Mouse (Mus musculus) hindbrain, embryonic 14.5 days (tissue): Measurements from ENCODE around the gene Ano6. TPM values are rescaled to one million over a fixed set of nuclear protein-coding genes. Genes with fewer than 3 reads are reported as not detected.
A peak's percentile ranks its signal among the peaks of the same experiment; 100 is the strongest.

Source experiments
- ATAC-seq: fragments of 200-750 bp; cut with Nextera tagmentation; 2 replicates; pipeline ENCODE4 v1.8.0; 2017; ENCODE audit warnings: moderate number of reproducible peaks, mild to moderate bottlenecking, moderate TSS enrichment, moderate library complexity; ENCODE audit not compliant: low FRiP score
- DNase-seq: peaks from one replicate; pipeline ENCODE4 v3.0.0-alpha.2; 2015; ENCODE audit warnings: low spot score
- H3K27ac ChIP-seq: fragments of 300-500 bp; sonication (generic); 2 replicates; pipeline ENCODE4 v1.5.1; 2014; ENCODE audit warnings: mild to moderate bottlenecking, moderate library complexity
- H3K27me3 ChIP-seq: fragments of 300-500 bp; sonication (generic); 2 replicates; pipeline ENCODE4 v1.6.1; 2014; ENCODE audit warnings: mild to moderate bottlenecking, low read length, mixed read lengths; ENCODE audit not compliant: control insufficient read depth, insufficient read depth
- H3K36me3 ChIP-seq: fragments of 300-500 bp; sonication (generic); replicated peaks from 2 replicates; pipeline ENCODE4 v1.6.1; 2014; ENCODE audit not compliant: control insufficient read depth, insufficient read depth
- H3K4me1 ChIP-seq: fragments of 300-500 bp; sonication (generic); replicated peaks from 2 replicates; pipeline ENCODE4 v1.6.1; 2014; ENCODE audit warnings: antibody characterized with exemption, low read length, mixed read lengths; ENCODE audit not compliant: control insufficient read depth, insufficient read depth
- H3K4me2 ChIP-seq: fragments of 300-500 bp; sonication (generic); replicated peaks from 2 replicates; pipeline ENCODE4 v1.6.1; 2014; ENCODE audit warnings: mild to moderate bottlenecking, moderate library complexity
- H3K4me3 ChIP-seq: fragments of 300-500 bp; sonication (generic); replicated peaks from 2 replicates; pipeline ENCODE4 v1.5.1; 2014; ENCODE audit warnings: mild to moderate bottlenecking, low read length
- H3K9ac ChIP-seq: fragments of 300-500 bp; sonication (generic); 2 replicates; pipeline ENCODE4 v1.6.1; 2014
- H3K9me3 ChIP-seq: fragments of 300-500 bp; sonication (generic); 2 replicates; pipeline ENCODE4 v1.6.1; 2016; ENCODE audit warnings: low read length; ENCODE audit not compliant: control insufficient read depth
- whole genome bisulfite sequencing: fragments of 180-500 bp; shearing (Covaris S2); extraction: QIAGEN DNeasy Blood & Tissue Kit; methylation state at CpG from one replicate; pipeline ENCODE4 v1.1.7; 2014; 5-methylcytosine and 5-hydroxymethylcytosine counted together
- polyA plus RNA-seq: library from polyadenylated mRNA; unstranded; fragments of >200 nt; fragmentation: Nextera tagmentation; extraction: Ambion mirVana; gene quantifications from 2 replicates; pipeline ENCODE4 v1.2.1, GENCODE M21; 2014

Gene Ano6
- polyA plus RNA-seq, 1 experiment from 2014 or later, result 33.2 TPM

DNA sequence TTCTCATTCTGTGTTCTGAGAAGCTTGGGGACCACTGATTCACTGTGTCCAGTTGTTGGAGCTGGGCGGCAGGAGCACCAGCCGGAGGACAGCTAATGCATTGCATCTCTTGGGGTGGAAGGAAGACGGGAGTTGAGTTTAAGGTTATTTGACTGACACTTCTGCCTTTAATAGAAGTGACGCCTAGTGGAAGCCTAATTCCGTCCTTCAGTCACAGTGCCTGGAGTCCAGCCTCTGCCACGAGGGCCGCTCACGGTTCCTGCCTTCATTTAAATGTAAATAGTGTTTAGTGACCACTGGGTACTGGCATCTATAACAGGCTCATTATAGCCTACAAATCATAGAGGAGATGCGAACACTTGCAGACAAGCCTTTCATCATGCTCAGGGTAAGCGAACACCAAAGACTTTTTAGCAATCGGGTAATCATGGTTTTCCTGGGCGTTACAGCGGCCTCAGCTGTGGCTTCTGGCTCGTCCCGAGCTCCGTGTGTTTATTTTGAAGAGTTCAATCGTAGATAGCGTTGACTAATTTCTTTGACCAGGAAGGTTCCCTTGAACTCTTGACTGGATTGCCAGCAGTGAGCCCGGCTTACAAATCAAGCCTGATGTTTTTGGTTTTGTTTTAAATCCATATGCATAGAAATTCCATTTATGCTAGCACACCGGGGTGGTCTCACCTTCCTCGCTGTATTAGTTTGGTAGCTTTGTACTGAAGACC lies 10.8 kb downstream of the Ano6 start:
- 64% methylated on average over 21 of the region's 21 CpGs for WGBS
- no peaks in the 10 kb centered on the region for H3K27me3 ChIP-seq
- no peak for DNase-seq
- H3K4me3 ChIP-seq, result no peak overlapping the region
- no peak overlapping the region for H3K9ac ChIP-seq
- no peak overlapping the region for H3K27ac ChIP-seq
- no peak for ATAC-seq
- H3K4me1 ChIP-seq, result peaks cover 23% of the 10 kb centered on the region
- H3K36me3 ChIP-seq, result no peaks in the 10 kb centered on the region
- no peak overlapping the region for H3K4me2 ChIP-seq
- H3K9me3 ChIP-seq, result no peaks in the 10 kb centered on the region

DNA sequence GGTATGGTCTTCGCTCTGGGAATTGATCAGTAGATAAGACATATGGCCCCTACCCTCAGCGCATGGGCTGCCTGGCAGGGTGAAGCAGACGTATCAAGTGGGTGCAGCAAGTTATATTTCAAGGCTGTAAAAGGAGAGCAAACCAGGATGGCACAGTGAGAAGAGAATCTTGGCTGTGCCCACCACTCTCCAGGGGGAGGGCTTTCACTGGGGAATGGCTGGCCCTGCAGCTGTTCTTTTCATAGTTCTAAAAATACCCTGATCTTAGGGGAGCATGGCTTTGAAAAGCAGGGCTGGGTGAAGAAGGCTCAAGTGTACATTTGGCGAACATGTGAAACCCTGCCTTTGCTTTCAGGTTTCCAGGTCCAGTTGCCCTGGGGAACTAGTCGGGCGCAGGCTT lies 11.5 kb downstream of the Ano6 start:
- no peak overlapping the region for H3K4me2 ChIP-seq
- no peak overlapping the region for H3K4me3 ChIP-seq
- WGBS, result 87% methylated on average over 6 of the region's 6 CpGs
- H3K27me3 ChIP-seq, result no peaks in the 10 kb centered on the region
- H3K36me3 ChIP-seq, result no peaks in the 10 kb centered on the region
- no peak overlapping the region for H3K27ac ChIP-seq
- no peak for ATAC-seq
- no peaks in the 10 kb centered on the region for H3K9me3 ChIP-seq
- no peak overlapping the region for H3K9ac ChIP-seq
- no peak for DNase-seq
- H3K4me1 ChIP-seq, result peaks cover 23% of the 10 kb centered on the region

DNA sequence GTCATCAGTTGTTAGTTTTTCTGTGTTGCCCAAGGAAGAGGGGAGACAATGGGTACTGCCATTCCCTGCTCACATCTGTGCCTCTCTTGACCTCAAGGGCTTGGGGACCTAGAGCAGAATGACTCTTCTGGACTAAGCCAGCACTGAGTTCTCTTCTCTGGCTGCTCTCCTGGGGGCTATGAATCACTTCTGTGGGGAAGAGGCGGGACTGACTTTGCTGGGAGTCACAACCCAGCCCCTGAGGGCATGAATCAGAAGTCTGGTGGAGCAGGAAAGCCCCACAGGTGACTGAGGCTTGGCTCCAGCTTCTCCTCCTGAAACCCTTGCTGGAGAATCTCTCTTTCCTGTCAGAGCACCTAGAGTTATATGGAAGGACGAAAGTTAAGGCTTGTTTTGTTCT lies 12.1 kb downstream of the Ano6 start:
- H3K9me3 ChIP-seq, result no peaks in the 10 kb centered on the region
- ATAC-seq (no peak), DNase-seq (no peak)
- no peaks in the 10 kb centered on the region for H3K27me3 ChIP-seq
- H3K4me2 ChIP-seq, result no peak overlapping the region
- H3K36me3 ChIP-seq, result no peaks in the 10 kb centered on the region
- peaks cover 23% of the 10 kb centered on the region for H3K4me1 ChIP-seq
- H3K4me3 ChIP-seq, result no peak overlapping the region
- H3K27ac ChIP-seq, result no peak overlapping the region
- WGBS, result 82% methylated on average over 2 of the region's 2 CpGs
- no peak overlapping the region for H3K9ac ChIP-seq

DNA sequence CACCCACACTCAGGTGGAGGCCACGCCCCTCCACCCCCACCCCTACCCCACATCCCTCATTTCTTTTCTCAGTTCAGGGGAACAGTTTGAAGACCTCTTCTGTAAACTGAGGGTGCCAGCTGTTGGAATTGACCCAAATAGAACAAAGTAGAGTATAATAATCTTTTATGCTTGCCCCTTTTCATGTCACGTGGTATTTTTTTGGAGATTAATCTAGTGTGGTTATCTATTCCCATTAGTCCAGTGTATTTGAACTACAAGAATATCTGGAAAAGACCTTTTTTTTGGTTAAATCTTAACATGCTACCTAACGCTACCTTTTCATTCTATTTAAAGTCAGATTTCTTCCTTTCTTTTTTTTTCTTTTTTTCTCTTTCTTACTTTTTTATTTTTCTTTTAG lies 12.8 kb downstream of the Ano6 start:
- ATAC-seq (no peak), DNase-seq (no peak)
- no peak overlapping the region for H3K9ac ChIP-seq
- H3K27me3 ChIP-seq, result no peaks in the 10 kb centered on the region
- H3K27ac ChIP-seq, result no peak overlapping the region
- WGBS, result 91% methylated on average over 3 of the region's 3 CpGs
- H3K9me3 ChIP-seq, result no peaks in the 10 kb centered on the region
- H3K4me3 ChIP-seq, result no peak overlapping the region
- H3K4me1 ChIP-seq, result peaks cover 23% of the 10 kb centered on the region
- no peaks in the 10 kb centered on the region for H3K36me3 ChIP-seq
- no peak overlapping the region for H3K4me2 ChIP-seq

DNA sequence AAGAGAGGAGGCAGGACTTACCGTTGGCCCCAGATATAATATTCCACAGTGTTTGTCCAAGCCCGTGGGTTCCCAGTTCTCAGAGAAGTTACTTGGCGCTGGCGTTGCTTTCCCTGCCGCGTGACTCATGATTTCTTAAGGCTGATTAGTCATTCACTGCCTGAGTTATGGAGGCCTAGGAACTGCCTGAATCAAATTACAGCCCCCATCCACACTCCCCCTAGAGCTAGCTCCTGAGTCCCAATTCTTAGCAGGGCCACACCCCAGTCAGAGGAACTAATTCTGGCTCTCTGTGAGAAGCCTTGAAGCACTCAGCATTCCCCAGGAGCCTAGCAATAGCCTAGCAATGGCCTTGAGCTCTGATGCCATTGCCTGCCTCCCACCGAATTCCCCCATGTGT lies 13.6 kb downstream of the Ano6 start:
- 65% methylated on average over 7 of the region's 7 CpGs for WGBS
- DNase-seq (no peak), ATAC-seq (no peak)
- Histone ChIP-seq H3K4me3 (no peak overlapping the region), H3K9ac (0 out of 2 replicates have a peak overlapping the region, but pooled peaks have one; percentile 0), H3K27ac (peak overlapping the region; percentile 6), H3K36me3 (no peaks in the 10 kb centered on the region), H3K9me3 (no peaks in the 10 kb centered on the region), H3K4me1 (peaks cover 23% of the 10 kb centered on the region), H3K4me2 (no peak overlapping the region), H3K27me3 (no peaks in the 10 kb centered on the region)

DNA sequence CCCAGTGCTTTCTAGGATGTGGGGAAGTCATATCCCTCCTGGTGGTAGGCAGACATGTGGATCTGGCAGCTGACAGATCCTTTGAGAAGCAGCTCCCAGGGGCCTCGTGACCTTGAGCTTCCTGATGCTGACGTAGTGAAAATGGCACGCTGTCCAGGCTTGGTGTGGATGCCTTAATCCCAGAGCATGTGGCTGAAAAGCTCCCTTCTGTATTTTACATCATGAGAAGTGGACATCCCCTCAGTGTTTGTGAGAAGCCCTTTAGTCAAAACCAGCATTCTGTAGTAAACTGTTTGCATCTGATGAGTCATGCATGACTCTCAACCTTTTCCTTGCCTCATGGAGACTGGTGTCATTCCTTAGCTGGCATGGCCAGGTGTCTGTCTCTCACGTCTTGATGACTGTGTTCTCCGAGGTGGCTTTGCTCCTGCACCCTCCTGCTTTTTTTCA lies 14.4 kb downstream of the Ano6 start:
- H3K9me3 ChIP-seq, result no peaks in the 10 kb centered on the region
- no peak for ATAC-seq
- no peak overlapping the region for H3K4me2 ChIP-seq
- no peaks in the 10 kb centered on the region for H3K27me3 ChIP-seq
- WGBS, result 67% methylated on average over 5 of the region's 5 CpGs
- H3K27ac ChIP-seq, result peak overlapping the region; percentile 6; the same call in 1 of the 2 replicates
- no peaks in the 10 kb centered on the region for H3K36me3 ChIP-seq
- H3K9ac ChIP-seq, result no peak overlapping the region
- no peak for DNase-seq
- H3K4me1 ChIP-seq, result peaks cover 23% of the 10 kb centered on the region
- H3K4me3 ChIP-seq, result no peak overlapping the region

DNA sequence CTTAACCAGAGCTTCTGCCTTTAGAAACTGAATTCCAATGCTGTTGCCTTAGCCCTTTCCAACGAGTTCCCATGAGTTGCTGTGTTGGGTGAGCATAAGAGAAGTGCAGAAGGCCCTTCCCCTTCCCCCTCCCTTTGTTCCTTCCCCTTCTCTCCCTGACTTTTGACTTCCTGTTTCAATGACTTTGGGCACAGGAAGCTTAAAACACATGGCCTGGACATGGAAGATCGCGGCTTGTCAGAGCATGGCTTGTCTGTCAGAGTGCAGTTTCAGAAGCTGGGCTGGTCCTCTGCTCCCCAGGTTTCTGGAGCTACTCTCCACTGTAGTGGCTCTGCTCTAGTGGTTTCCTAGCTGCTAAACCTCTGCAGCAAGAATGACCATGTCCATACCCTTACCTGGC lies 17.3 kb downstream of the Ano6 start:
- no peaks in the 10 kb centered on the region for H3K36me3 ChIP-seq
- DNase-seq, result no peak
- H3K9ac ChIP-seq, result no peak overlapping the region
- H3K9me3 ChIP-seq, result no peaks in the 10 kb centered on the region
- no peak overlapping the region for H3K4me3 ChIP-seq
- WGBS, result 89% methylated on average over 3 of the region's 3 CpGs
- peaks cover 12% of the 10 kb centered on the region; the same call in 1 of the 2 replicates for H3K4me1 ChIP-seq
- no peak overlapping the region for H3K4me2 ChIP-seq
- no peak for ATAC-seq
- no peak overlapping the region for H3K27ac ChIP-seq
- no peaks in the 10 kb centered on the region for H3K27me3 ChIP-seq

DNA sequence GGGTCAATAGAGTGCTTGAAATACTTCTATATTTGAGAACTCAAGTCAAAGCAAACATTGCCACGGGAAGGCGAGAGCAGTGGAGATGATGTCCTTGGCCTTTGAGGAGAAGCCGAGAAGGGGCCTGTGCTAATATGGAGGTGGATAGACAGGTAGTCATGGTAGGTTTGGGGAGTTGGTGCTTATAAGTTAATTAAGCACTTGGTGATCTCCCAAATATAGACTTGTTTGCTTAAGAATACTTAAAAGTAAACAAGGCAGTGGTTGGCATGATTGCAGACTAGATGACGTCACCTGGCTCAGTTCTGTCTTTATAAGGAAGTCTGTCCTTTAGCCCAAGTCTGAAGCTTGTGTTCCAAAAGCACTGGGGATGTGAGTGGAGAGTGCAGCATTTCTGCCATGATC lies 19.7 kb downstream of the Ano6 start:
- no peaks in the 10 kb centered on the region for H3K9me3 ChIP-seq
- no peak overlapping the region for H3K27ac ChIP-seq
- no peak overlapping the region for H3K4me3 ChIP-seq
- no peak overlapping the region for H3K4me2 ChIP-seq
- no peaks in the 10 kb centered on the region for H3K27me3 ChIP-seq
- ATAC-seq, result no peak
- no peaks in the 10 kb centered on the region for H3K4me1 ChIP-seq
- 97% methylated on average over 4 of the region's 4 CpGs for WGBS
- DNase-seq, result no peak
- no peaks in the 10 kb centered on the region for H3K36me3 ChIP-seq
- no peak overlapping the region for H3K9ac ChIP-seq

DNA sequence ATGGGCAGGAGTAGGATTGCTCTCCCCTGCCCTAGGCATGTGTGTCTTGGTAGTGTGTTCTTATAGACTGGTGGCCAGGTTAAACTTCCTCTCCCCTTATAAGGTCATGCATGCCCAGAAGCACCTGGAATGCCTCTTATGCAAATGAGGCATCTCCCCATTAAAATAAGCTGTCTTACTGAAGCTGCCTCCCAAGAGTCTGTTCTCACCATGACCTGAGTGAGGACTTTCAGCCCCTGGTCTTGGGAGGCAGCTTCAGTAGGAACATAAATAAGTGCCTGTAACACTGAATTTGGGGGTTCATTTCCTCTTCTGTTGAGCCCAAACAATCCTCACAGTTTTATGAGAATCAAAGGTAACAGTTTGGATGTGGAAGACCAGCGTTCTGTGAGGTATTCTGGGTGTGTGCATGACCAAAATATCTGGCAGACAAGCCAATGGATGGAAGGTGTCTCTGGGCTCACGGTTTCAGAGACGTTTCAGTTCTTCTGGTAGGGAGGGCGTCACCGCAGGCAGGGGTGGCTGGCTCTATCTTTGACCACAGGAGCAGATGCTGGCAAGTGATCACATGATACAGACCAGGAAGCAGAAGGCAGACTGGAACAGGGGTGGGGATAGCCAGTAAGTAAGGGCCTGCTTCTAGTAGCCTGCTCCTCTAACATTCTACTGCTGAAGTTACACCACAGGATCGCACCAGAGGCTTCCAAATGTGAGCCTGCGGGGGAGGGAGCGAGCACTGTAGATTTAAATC lies 22.4 kb downstream of the Ano6 start:
- H3K9me3 ChIP-seq, result no peaks in the 10 kb centered on the region
- no peaks in the 10 kb centered on the region for H3K27me3 ChIP-seq
- peaks cover 7% of the 10 kb centered on the region; the same call in 1 of the 2 replicates for H3K4me1 ChIP-seq
- no peak overlapping the region for H3K4me3 ChIP-seq
- H3K27ac ChIP-seq, result no peak overlapping the region
- 96% methylated on average over 8 of the region's 8 CpGs for WGBS
- no peak overlapping the region for H3K4me2 ChIP-seq
- H3K36me3 ChIP-seq, result no peaks in the 10 kb centered on the region
- no peak for DNase-seq
- H3K9ac ChIP-seq, result no peak overlapping the region
- no peak for ATAC-seq
